Mouse (Mus musculus) bone marrow macrophage, adult 2 months (primary cell): Measurements from ENCODE around the gene Cela1.

Source experiments
- CTCF ChIP-seq: IDR thresholded peaks from 2 replicates; pipeline ENCODE4 v1.5.1; 2012; ENCODE audit warnings: low read depth, mild to moderate bottlenecking, low read length, moderate library complexity
- POLR2A ChIP-seq: IDR thresholded peaks from 2 replicates; pipeline ENCODE4 v1.6.1; 2012; ENCODE audit warnings: mild to moderate bottlenecking, low read depth, low read length, borderline replicate concordance

DNA sequence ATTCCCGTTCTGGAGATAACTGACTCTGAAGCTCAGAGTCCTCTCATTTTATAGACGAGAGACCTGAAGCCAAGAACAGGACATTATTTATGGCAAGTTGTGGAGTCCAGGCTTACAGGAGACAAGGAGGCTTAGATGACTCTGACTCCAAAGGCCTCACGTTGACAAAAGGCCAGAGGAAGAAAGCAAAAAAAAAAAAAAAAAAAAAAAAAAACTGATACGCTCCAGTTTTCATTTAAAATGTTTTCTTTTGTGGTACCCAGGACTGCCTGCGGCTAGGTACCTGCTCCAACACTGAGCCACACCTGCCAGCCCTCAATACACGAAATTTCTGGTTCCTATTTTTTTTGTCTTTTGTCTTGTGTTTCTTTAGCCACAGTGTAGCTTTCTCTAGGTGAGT lies 20.3 kb downstream of the Cela1 start:
- TF ChIP-seq CTCF (no peak), POLR2A (no peak)
